Mouse (Mus musculus) cerebellum, adult 11 months (tissue): ENCODE results near the gene Orm1.

Experiments used
- DNase-seq: peaks from one replicate; pipeline ENCODE4 v3.0.0; 2022

Gene Orm1

GRCm38 (mm10) chr4:63344295-63344694, at the start of gene Orm1:
TSS of gene Orm1 (plus strand) at chr4:63344560.
- DNase-seq: no peak

GRCm38 (mm10) chr4:63295641-63296040, 48.7 kb upstream of the Orm1 start:
- DNase-seq: no peak

GRCm38 (mm10) chr4:63296263-63296662, 48.1 kb upstream of the Orm1 start:
- DNase-seq: no peak

- no peak for DNase-seq
Observed at GRCm38 (mm10) chr4:63296876-63297275, 47.5 kb upstream of the Orm1 start.

- DNase-seq: no peak
Observed at GRCm38 (mm10) chr4:63298191-63298590, 46.2 kb upstream of the Orm1 start.

GRCm38 (mm10) chr4:63302641-63303040, 41.7 kb upstream of the Orm1 start:
- DNase-seq: no peak

- DNase-seq: peak; percentile 90
Observed at GRCm38 (mm10) chr4:63307175-63308062, 36.9 kb upstream of the Orm1 start.

- DNase-seq: peak; percentile 55
Observed at GRCm38 (mm10) chr4:63308316-63308715, 36.0 kb upstream of the Orm1 start.

GRCm38 (mm10) chr4:63310247-63310855, 34.0 kb upstream of the Orm1 start:
- no peak for DNase-seq

GRCm38 (mm10) chr4:63311426-63311825, 32.9 kb upstream of the Orm1 start:
- DNase-seq: no peak

GRCm38 (mm10) chr4:63314063-63314462, 30.3 kb upstream of the Orm1 start:
- no peak for DNase-seq

- DNase-seq: no peak
Observed at GRCm38 (mm10) chr4:63316076-63316746, 28.1 kb upstream of the Orm1 start.

- peak; percentile 46 for DNase-seq
Observed at GRCm38 (mm10) chr4:63319566-63319965, 24.8 kb upstream of the Orm1 start.

- no peak for DNase-seq
Observed at GRCm38 (mm10) chr4:63323275-63323815, 21.0 kb upstream of the Orm1 start.

- DNase-seq: no peak
Observed at GRCm38 (mm10) chr4:63333403-63333802, 11.0 kb upstream of the Orm1 start.

- DNase-seq: no peak
Observed at GRCm38 (mm10) chr4:63338414-63339076, 5.8 kb upstream of the Orm1 start.

- no peak for DNase-seq
Observed at GRCm38 (mm10) chr4:63342491-63342890, 1.9 kb upstream of the Orm1 start.

GRCm38 (mm10) chr4:63343608-63344007, 752 bp upstream of the Orm1 start:
- DNase-seq: no peak

- no peak for DNase-seq
Observed at GRCm38 (mm10) chr4:63345261-63345660, 901 bp downstream of the Orm1 start.

GRCm38 (mm10) chr4:63346659-63347058, 2.3 kb downstream of the Orm1 start:
- DNase-seq: no peak

- DNase-seq: no peak
Observed at GRCm38 (mm10) chr4:63348524-63348923, 4.2 kb downstream of the Orm1 start.

- no peak for DNase-seq
Observed at GRCm38 (mm10) chr4:63355877-63356665, 11.7 kb downstream of the Orm1 start, which contains the start of gene Orm3. TSS of gene Orm3 (plus strand) at chr4:63356162.
